24 mouse cellular contexts compared by ENCODE assay signal in genomic region chr3:16803603-16804002, GRCm38 (mm10).
"Had no signal": no experiment of that assay in that cellular context is flagged by ENCODE, and none has a peak within 500 bp of the region (broad histone marks: within the 10 kb centered on the region; RNA-seq: fewer than 3 reads in every experiment).

No protein-coding gene starts in this region.

- H3K27me3 ChIP-seq: heart, embryonic 12.5 days; hindbrain, embryonic 12.5 days; hindbrain, embryonic 15.5 days; intestine, embryonic 15.5 days; limb, embryonic 12.5 days had no signal

- H3K9ac ChIP-seq: heart, embryonic 12.5 days; hindbrain, embryonic 12.5 days; hindbrain, embryonic 15.5 days; intestine, embryonic 15.5 days; limb, embryonic 12.5 days had no signal

- ATAC-seq: inflammation-experienced regulatory T-cells, adult 6 months; intestine, embryonic 15.5 days; intestine, postnatal 0 days had no signal

- H3K9me3 ChIP-seq: heart, embryonic 10.5 days; heart, embryonic 12.5 days; hindbrain, embryonic 10.5 days; hindbrain, embryonic 12.5 days; hindbrain, embryonic 15.5 days; intestine, embryonic 15.5 days; limb, embryonic 10.5 days; limb, embryonic 12.5 days had no signal

- H3K36me3 ChIP-seq: heart, embryonic 10.5 days; heart, embryonic 12.5 days; hindbrain, embryonic 10.5 days; hindbrain, embryonic 12.5 days; hindbrain, embryonic 15.5 days; intestine, embryonic 15.5 days; limb, embryonic 10.5 days; limb, embryonic 12.5 days had no signal

- H3K4me1 ChIP-seq: heart, embryonic 10.5 days; heart, embryonic 12.5 days; hindbrain, embryonic 10.5 days; hindbrain, embryonic 12.5 days; hindbrain, embryonic 15.5 days; intestine, embryonic 15.5 days; limb, embryonic 10.5 days; limb, embryonic 12.5 days had no signal

- H3K4me3 ChIP-seq: gastrocnemius, adult 2 months; heart, embryonic 10.5 days; heart, embryonic 12.5 days; hindbrain, embryonic 10.5 days; hindbrain, embryonic 12.5 days; hindbrain, embryonic 15.5 days; intestine, embryonic 15.5 days; layer of hippocampus, adult 2 months; left cerebral cortex, adult 2 months; limb, embryonic 10.5 days; limb, embryonic 12.5 days had no signal

- H3K27ac ChIP-seq: gastrocnemius, adult 2 months; heart, embryonic 10.5 days; hindbrain, embryonic 10.5 days; hindbrain, embryonic 12.5 days; hindbrain, embryonic 15.5 days; intestine, embryonic 15.5 days; layer of hippocampus, adult 2 months; left cerebral cortex, adult 2 months; limb, embryonic 10.5 days; limb, embryonic 12.5 days had no signal

- DNase-seq: gastrocnemius, adult 2 months; gastrocnemius, postnatal 10 days; gastrocnemius, postnatal 25 days; heart, adult 18-20 months; heart, postnatal 10 days; heart, postnatal 4 days; kidney, adult 18-20 months; kidney, adult 8-10 months; kidney, postnatal 10 days; kidney, postnatal 25 days; kidney, postnatal 4 days; liver had no signal

- H3K4me2 ChIP-seq: heart, embryonic 12.5 days; hindbrain, embryonic 12.5 days; hindbrain, embryonic 15.5 days; intestine, embryonic 15.5 days; limb, embryonic 12.5 days had no signal
